Mouse (Mus musculus) heart, postnatal 10 days (tissue): ENCODE measurements around the gene Tmem169. TPM values are rescaled to one million over a fixed set of nuclear protein-coding genes. Genes with fewer than 3 reads are reported as not detected.

Experiments used
- DNase-seq, 2 experiments: peaks; one replicate each; pipeline ENCODE4 v3.0.0; 2021
- intact Hi-C: fragments of 180-260 bp; cut with DNase I; formaldehyde crosslinking; loops from one replicate; pipeline ENCODE4 v1.15.1; 2025
- total RNA-seq, 2 experiments: library from RNA; stranded (reverse); gene quantifications; 2 replicates each; pipeline ENCODE4 v1.2.3; 2021

Gene Tmem169
- total RNA-seq, 2 experiments from 2014 or later: 0.19 TPM; not detected in 1

DNA sequence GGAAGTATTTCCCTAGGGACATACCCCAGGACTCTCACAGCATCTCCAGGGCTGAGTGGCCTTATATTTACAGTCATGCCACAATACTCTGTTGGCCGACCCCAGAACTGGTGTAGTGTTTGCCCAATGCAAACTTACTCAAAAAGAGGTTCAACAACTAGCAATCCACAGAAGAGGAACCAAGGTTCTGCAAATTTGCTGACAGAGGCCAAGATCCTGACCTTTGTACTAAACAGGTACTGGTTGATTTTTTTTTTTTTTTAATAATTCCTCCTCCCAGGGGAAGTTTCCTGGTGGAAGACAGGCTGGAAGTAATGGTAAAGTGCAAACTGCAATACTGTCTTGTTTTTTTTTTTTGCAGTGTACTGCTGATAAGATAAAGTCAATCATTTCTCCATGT is 1.6 kb upstream of the Tmem169 start:
- no peak for DNase-seq
- intact Hi-C loops: no loop called here

DNA sequence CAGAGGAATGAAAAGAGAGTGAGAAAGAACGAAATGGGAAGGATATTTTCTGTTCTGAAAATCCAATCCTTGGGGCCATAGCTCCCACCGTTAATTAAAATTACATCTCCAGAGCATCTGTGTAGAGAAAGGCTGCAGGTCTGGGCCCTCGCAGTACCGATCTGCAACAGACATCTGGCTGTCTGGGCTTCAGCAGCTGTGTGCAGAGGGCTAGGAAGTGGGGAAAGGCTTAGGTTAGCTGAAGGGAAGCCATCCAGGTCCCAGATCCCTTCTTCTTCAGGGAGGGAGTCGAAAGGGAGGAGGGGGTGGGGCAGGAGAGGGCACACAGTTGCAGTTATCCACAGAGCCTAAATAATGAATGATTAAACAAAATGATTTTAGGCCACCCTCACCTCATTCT is 370 bp downstream of the Tmem169 start:
- DNase-seq: no peak
- intact Hi-C loops: no loop called here

DNA sequence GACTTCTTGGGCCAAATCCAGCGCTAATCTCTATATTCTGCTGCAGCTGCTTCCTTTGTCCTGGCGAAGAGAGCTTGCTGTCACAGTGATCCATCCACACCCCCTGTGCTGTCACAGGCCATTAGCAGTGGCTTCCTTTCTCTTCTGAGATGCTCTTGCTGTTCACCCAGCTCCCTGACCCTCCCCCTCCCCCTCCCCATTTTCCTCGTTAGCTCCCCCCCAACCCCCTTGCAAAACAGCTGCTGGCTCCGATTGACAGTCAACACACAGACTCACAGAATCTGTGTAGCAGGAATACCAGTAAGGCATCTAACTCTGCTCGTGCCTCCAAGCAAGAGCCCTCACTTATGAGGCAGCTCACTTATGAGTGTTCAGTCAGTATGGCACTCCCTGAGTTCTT is 2.7 kb downstream of the Tmem169 start:
- intact Hi-C loops: no loop called here
- DNase-seq: no peak

DNA sequence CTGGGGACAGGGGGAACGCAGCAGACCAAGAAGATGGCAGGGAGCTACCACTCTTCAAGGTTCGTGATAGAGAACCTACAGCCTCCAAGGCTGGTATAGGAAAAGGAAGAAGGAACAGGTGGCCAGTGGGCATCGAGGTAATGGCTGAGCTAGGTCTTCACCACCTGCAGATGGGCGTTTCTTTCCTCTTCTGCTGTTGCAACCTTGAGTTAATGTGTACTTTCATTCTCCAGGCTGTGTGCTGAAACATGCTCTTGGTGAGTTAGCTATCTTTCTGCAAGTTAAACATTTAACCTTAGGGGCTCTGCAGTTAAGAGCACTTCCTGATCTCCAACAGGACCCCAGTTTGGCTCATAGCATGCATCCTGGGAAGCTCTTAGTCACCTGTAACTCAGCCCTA is 3.7 kb downstream of the Tmem169 start:
- intact Hi-C loops: no loop called here
- DNase-seq: no peak

- no peak for DNase-seq
- intact Hi-C loops: no loop called here
These were observed 4.5 kb downstream of the Tmem169 start for GRCm38 (mm10) chr1:72288527-72289150.

DNA sequence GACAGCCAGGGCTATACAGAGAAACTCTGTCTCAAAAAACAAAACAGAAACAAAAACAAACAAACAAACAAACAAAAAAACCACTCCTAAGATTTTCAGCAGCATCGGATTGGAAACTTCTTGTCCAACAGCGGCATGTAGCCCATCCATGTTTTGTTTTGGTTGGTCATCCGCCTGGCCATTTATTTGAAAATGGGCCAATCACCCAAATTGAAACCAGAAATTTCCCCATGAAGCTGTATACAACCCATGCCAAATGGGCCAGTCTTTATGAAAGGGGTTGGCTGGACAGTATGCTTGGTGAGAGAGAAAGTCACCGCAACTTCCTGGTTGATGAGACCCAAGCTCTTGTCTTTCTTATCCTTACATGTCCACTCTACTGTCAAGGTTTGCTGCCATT is 6.7 kb downstream of the Tmem169 start:
- intact Hi-C loops: no loop called here
- no peak for DNase-seq

DNA sequence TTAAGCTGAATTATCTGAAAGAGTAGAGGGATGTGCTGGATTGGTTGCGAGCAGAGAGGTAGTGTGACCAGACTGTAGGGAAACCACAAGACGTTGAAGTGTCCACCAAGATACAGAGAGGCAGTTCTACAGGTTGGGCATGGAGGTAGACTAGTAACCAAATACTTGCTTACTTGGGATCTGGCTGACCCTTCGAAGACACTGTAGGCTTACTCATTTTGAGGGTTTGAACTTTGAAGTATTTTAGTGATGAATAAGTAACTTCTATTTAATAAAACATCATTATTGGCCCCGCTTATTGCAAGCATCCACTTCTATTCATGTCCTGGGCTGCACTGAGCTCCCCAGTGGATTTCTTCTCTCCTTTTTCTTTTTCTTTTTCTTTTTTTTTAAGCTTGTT is 7.3 kb downstream of the Tmem169 start:
- intact Hi-C loops: no loop called here

GRCm38 (mm10) chr1:72291925-72292324 is 7.8 kb downstream of the Tmem169 start:
- DNase-seq: no peak
- intact Hi-C loops: no loop called here

More for the DNA sequence above, 7.3 kb downstream of the Tmem169 start:
- no peak for DNase-seq

GRCm38 (mm10) chr1:72293869-72294663 is 9.9 kb downstream of the Tmem169 start:
- intact Hi-C loops: no loop called here
- DNase-seq: no peak

- DNase-seq: no peak
- intact Hi-C loops: no loop called here
These were observed 11.6 kb downstream of the Tmem169 start for GRCm38 (mm10) chr1:72295746-72296145.

DNA sequence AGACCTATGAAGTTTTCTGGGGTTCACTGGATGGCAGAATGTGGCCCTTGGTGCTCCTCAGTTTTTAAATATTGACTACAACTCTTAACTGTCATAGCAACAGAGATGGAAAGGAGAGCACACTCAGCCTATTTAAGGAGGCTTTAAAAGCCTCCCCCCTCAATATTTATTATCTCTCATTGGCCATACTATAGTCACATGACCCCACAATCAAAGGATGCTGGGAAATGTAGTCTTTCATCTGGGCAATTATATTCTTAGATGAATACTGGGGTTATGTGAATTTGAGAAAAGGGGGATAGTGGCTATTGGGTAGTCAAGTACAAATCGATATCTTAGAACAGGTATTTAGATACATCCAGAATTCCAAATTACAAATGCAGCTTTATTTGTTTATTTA is 17.7 kb downstream of the Tmem169 start:
- no peak for DNase-seq
- intact Hi-C loops: loop anchor here (10.0 kb wide), 1 partner anchor 1523 kb away; no protein-coding TSS in a partner anchor

DNA sequence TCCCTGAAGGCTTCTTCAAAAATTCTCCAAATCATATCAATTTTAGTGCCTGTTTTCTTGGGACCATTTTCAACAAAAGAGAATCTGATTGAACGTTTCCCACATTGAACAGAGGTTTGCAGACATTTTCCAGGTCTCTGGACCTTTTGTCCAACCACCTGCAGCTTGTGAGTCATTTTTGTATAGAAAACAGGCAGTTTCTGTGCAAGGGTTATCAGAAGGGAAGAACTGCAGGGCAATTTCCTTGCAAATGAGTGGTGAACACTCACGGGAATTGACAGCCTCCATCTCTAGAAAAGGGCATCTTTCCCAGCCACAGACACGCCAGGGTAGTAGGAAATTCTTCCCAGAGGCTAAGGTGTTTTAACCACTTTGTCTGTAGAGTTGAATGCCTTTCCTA is 22.1 kb downstream of the Tmem169 start:
- intact Hi-C loops: loop anchor here (2.0 to 10.0 kb wide), 3 partner anchors 49 to 1519 kb away; no protein-coding TSS in a partner anchor
- DNase-seq: no peak

DNA sequence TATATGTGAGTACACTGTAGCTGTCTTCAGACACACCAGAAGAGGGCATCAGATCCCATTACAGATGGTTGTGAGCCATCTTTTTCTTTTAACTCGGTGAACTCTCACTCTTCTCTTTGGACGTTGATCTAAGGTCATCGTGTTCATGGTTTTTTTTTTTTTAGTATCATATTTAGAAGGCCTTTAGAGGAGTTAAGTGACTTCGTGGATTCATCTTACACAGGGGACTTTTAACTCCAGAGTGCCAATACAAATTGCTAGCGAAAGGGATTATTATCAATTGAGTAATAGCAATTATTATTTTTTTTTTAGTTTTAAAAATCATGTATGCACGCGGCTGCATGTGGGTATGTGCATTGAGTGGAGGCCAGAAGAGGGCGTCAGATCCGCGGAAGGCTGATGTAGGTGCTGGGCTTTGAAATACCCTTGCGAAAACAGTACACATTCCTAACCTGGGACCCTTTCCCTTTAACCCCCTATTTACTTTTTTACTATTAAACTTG is 22.6 kb downstream of the Tmem169 start:
- peak in 1 of 2 experiments; percentile 60 for DNase-seq

DNA sequence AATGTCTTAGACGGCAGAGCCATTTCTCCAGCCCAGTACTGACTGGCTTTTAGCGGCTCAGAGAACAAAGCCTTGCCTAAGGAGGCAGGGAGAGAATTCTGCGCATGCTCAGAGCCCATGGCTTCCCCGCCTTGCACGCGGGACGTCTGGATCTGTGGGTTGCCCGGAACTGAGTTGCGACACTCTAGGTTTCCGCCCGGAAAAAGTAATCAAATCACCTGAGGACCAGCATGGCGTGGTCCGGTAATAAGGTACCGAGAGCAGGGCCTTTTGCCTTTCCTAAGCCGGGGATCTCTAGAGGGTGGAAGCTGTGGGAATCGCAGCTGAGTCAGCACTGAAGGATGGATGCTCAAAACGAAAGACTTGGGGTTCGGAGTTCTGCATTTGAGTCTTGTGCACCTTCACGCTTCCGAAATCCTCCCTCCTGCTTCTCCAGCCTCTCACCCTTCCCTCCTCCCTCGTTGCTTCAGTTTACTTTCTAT is 23.2 kb downstream of the Tmem169 start, which contains the start of gene Xrcc5:
TSS of gene Xrcc5 (plus strand) at position 105 of the 482 bp plus-strand sequence.
- intact Hi-C loops: loop anchor here (2.0 to 10.0 kb wide), 3 partner anchors 50 to 1517 kb away; no protein-coding TSS in a partner anchor
- peak; percentile 92 to 93 for DNase-seq

More for the DNA sequence above, 22.6 kb downstream of the Tmem169 start:
- intact Hi-C loops: loop anchor here (2.0 to 10.0 kb wide), 3 partner anchors 49 to 1518 kb away; no protein-coding TSS in a partner anchor

DNA sequence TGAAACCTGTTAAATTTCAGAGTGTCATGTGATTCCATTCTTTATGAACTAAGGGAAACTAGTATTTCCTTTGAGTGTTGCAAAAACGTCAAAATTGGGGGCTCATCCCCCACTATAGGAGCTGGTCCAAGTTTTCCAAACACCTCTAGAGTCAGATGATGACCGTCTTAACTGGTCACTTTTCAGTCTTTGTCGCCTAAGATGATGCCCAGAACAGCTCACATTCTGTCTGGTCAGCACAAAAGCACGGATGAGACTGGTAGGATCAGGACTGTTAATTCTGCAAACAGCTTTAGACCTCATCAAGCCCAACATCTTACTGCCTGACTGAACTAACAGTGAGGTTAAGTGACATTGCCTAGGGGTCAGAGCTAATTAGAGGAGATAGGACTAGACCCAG is 24.8 kb downstream of the Tmem169 start:
- no peak for DNase-seq
- intact Hi-C loops: loop anchor here (5.0 to 10.0 kb wide), 2 partner anchors 52 to 1516 kb away; no protein-coding TSS in a partner anchor

DNA sequence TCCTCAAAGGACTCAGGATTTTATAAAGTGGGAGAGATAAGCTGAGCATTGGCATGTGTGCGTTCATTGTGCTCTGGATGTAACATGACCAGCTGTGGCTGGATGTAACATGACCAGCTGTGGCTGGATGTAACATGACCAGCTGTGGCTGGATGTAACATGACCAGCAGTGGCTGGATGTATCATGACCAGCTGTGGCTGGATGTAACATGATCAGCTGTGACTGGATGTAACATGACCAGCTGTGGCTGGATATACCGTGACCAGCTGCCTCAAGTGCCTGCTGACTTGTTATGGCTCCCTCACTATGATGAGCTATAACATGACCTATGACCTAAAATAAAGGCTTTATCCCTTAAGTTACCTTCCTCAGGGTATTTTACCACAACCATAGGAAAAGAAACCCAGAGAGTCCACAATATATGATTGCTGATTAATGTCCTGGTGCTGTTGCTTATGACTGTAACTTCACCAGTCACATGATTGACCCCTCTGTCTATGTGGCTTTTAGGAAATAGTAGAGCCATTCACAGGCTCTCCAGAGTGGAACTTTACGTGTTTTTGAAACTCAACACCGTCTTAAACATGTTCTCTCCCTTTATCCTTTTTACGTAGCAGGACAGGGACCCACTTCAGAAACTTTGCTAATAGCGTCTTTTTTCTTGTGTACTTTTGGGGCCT is 25.7 kb downstream of the Tmem169 start:
- no peak for DNase-seq
- intact Hi-C loops: loop anchor here (5.0 to 10.0 kb wide), 3 partner anchors 53 to 1515 kb away; no protein-coding TSS in a partner anchor

- DNase-seq: no peak
- intact Hi-C loops: loop anchor here (2.0 to 5.0 kb wide), 2 partner anchors 262 to 404 kb away; no protein-coding TSS in a partner anchor
These were observed 28.7 kb downstream of the Tmem169 start for GRCm38 (mm10) chr1:72312701-72313398.

GRCm38 (mm10) chr1:72313399-72314039 is 29.4 kb downstream of the Tmem169 start:
- intact Hi-C loops: loop anchor here (2.0 to 5.0 kb wide), 2 partner anchors 261 to 404 kb away; no protein-coding TSS in a partner anchor
- DNase-seq: peak in 1 of 2 experiments; percentile 26

DNA sequence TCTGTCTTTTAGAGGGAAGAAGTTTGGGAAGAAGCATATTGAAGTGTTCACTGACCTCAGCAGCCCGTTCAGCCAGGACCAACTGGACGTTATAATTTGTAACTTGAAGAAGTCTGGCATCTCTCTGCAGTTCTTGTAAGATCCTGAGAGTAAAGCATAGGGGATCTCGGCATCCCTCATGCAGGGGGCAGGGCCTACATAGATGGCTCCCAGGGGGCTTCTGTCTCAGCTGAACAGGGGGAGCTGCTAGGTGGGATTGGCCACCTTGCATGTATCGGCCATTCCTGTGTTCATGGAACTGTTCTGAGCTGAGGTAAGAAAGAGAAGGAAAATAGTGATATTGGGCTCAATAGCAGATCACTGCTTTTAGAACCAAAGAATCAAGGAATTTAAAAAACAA is 31.3 kb downstream of the Tmem169 start:
- intact Hi-C loops: no loop called here
- no peak for DNase-seq
